Mouse (Mus musculus) ES-E14 (cell line): ENCODE results near the gene Mtor. TPM values are rescaled to one million over a fixed set of nuclear protein-coding genes. Genes with fewer than 3 reads are reported as not detected.

Source experiments
- DNase-seq: peaks from one replicate; pipeline ENCODE4 v3.0.0-alpha.2; 2013; ENCODE audit warnings: low read depth, low spot score
- H3K27ac ChIP-seq: 2 replicates; pipeline ENCODE4 v1.5.1; 2012; ENCODE audit warnings: low read depth, mild to moderate bottlenecking, low read length, moderate library complexity, mixed read lengths; ENCODE audit not compliant: poor library complexity, insufficient read depth, severe bottlenecking
- H3K36me3 ChIP-seq: 2 replicates; pipeline ENCODE4 v1.6.1; 2012; ENCODE audit warnings: mild to moderate bottlenecking, low read length, moderate library complexity, mixed read lengths; ENCODE audit not compliant: control insufficient read depth, poor library complexity, insufficient read depth, severe bottlenecking
- H3K4me1 ChIP-seq, 2 experiments: fragments of 150-350 bp in 1 of 2; sonication (generic) in 1 of 2; 2 replicates each; pipeline ENCODE4 v1.6.1; 2012; ENCODE audit warnings: low read length in 2 of 2, mild to moderate bottlenecking in 1 of 2, mixed read lengths in 1 of 2; ENCODE audit not compliant: control insufficient read depth in 2 of 2, insufficient read depth in 2 of 2, poor library complexity in 1 of 2
- H3K4me3 ChIP-seq, 2 experiments: fragments of 150-350 bp in 1 of 2; sonication (generic) in 1 of 2; 2 replicates each; pipeline ENCODE4 v1.5.1; 2012; ENCODE audit warnings: low read length in 2 of 2, low read depth in 1 of 2, mild to moderate bottlenecking in 1 of 2, mixed read lengths in 1 of 2; ENCODE audit not compliant: insufficient read depth in 1 of 2, poor library complexity in 1 of 2, severe bottlenecking in 1 of 2
- H3K9ac ChIP-seq: 2 replicates; pipeline ENCODE4 v1.6.1; 2012; ENCODE audit warnings: low read depth, mild to moderate bottlenecking, low read length, mixed read lengths; ENCODE audit not compliant: poor library complexity, insufficient read depth, severe bottlenecking
- H3K9me3 ChIP-seq: fragments of 150-350 bp; sonication (generic); 2 replicates; pipeline ENCODE4 v1.6.1; 2012; ENCODE audit warnings: low read depth, mild to moderate bottlenecking, low read length; ENCODE audit not compliant: control insufficient read depth, insufficient read depth
- CHD2 ChIP-seq: IDR thresholded peaks from 2 replicates; pipeline ENCODE4 v1.6.1; 2014; ENCODE audit warnings: mild to moderate bottlenecking, low read depth, low read length, inconsistent platforms
- HCFC1 ChIP-seq: IDR thresholded peaks from 2 replicates; pipeline ENCODE4 v1.6.1; 2012; ENCODE audit warnings: low read length, inconsistent platforms, borderline replicate concordance; ENCODE audit not compliant: insufficient read depth
- MAFK ChIP-seq: IDR thresholded peaks from 2 replicates; pipeline ENCODE4 v1.6.1; 2014; ENCODE audit warnings: mild to moderate bottlenecking, low read depth, low read length, inconsistent platforms; ENCODE audit not compliant: insufficient read depth
- ZC3H11A ChIP-seq: IDR thresholded peaks from 2 replicates; pipeline ENCODE4 v1.6.1; 2012; ENCODE audit warnings: low read depth, mild to moderate bottlenecking, inconsistent platforms, low read length, borderline replicate concordance
- ZNF384 ChIP-seq: IDR thresholded peaks from 2 replicates; pipeline ENCODE4 v1.6.1; 2012; ENCODE audit warnings: low read depth, low read length, inconsistent platforms
- in situ Hi-C, 2 experiments: fragments of 600-800 bp; cut with MboI; formaldehyde crosslinking; loops; one replicate each; pipeline ENCODE4 v1.15.1; 2025; ENCODE audit warnings: low sequenced_read_pairs in 2 of 2, inconsistent platforms in 1 of 2; ENCODE audit not compliant: unreplicated experiment in 2 of 2
- total RNA-seq: library from RNA; depleted of rRNA; stranded (reverse); fragments of 300-350 nt; gene quantifications from 2 replicates; pipeline ENCODE4 v1.2.3, GENCODE M21; 2012

The Mtor gene
- total RNA-seq, 1 experiment, result 37.6 TPM

GRCm38 (mm10) chr4:148480245-148480644 lies 31.8 kb downstream of the Mtor start:
- no peak overlapping the region for H3K9ac ChIP-seq

GRCm38 (mm10) chr4:148481557-148482168 lies 33.3 kb downstream of the Mtor start:
- H3K4me3 ChIP-seq, result no peak overlapping the region
- 0 out of 4 replicates have a peak, but pooled peaks cover 0 to 1% of the 10 kb centered on the region in 2 experiments for H3K4me1 ChIP-seq
- H3K9ac ChIP-seq, result no peak overlapping the region
- H3K9me3 ChIP-seq, result no peaks in the 10 kb centered on the region
- TF ChIP-seq ZNF384 (no peak), MAFK (no peak), HCFC1 (no peak)
- no peak for DNase-seq
- peaks cover 38% of the 10 kb centered on the region for H3K36me3 ChIP-seq
- in situ Hi-C loops, result no loop called here
- no peak overlapping the region for H3K27ac ChIP-seq

More at GRCm38 (mm10) chr4:148480245-148480644, 31.8 kb downstream of the Mtor start:
- in situ Hi-C loops, result no loop called here
- peaks cover 32% of the 10 kb centered on the region for H3K36me3 ChIP-seq
- H3K4me3 ChIP-seq, result no peak overlapping the region
- H3K4me1 ChIP-seq, result 0 out of 4 replicates have a peak, but pooled peaks cover 0 to 1% of the 10 kb centered on the region in 2 experiments
- no peak overlapping the region for H3K27ac ChIP-seq
- no peak for DNase-seq
- no peaks in the 10 kb centered on the region for H3K9me3 ChIP-seq
- TF ChIP-seq MAFK (no peak), CHD2 (no peak), HCFC1 (no peak), ZC3H11A (no peak), ZNF384 (no peak)

- no peak overlapping the region for H3K9ac ChIP-seq
- no peaks in the 10 kb centered on the region for H3K9me3 ChIP-seq
- TF ChIP-seq ZNF384 (no peak), MAFK (no peak), HCFC1 (no peak), CHD2 (no peak), ZC3H11A (no peak)
- in situ Hi-C loops, result no loop called here
- peaks cover 0 to 8% of the 10 kb centered on the region in 2 experiments; a peak in 2 of 4 replicates for H3K4me1 ChIP-seq
- DNase-seq, result no peak
- H3K36me3 ChIP-seq, result peaks cover 50% of the 10 kb centered on the region
- H3K4me3 ChIP-seq, result no peak overlapping the region
- H3K27ac ChIP-seq, result no peak overlapping the region
Observed at GRCm38 (mm10) chr4:148484511-148484910, 36.1 kb downstream of the Mtor start.

- in situ Hi-C loops, result no loop called here
- H3K4me3 ChIP-seq, result no peak overlapping the region
- H3K9me3 ChIP-seq, result no peaks in the 10 kb centered on the region
- H3K4me1 ChIP-seq, result peaks cover 0 to 8% of the 10 kb centered on the region in 2 experiments; a peak in 2 of 4 replicates
- no peak overlapping the region for H3K9ac ChIP-seq
- H3K36me3 ChIP-seq, result peaks cover 56% of the 10 kb centered on the region
- H3K27ac ChIP-seq, result peak overlapping the region; percentile 48; the same call in 1 of the 2 replicates
- no peak for TF ChIP-seq ZC3H11A
- TF ChIP-seq CHD2, result no peak
- TF ChIP-seq HCFC1, result no peak
- no peak for TF ChIP-seq MAFK
- TF ChIP-seq ZNF384, result no peak
- DNase-seq, result no peak
Observed at GRCm38 (mm10) chr4:148487841-148488240, 39.4 kb downstream of the Mtor start.

GRCm38 (mm10) chr4:148490502-148490901 lies 42.1 kb downstream of the Mtor start:
- no peak overlapping the region for H3K27ac ChIP-seq
- in situ Hi-C loops, result no loop called here
- peaks cover 42% of the 10 kb centered on the region for H3K36me3 ChIP-seq
- H3K4me3 ChIP-seq, result no peak overlapping the region
- DNase-seq, result no peak
- H3K4me1 ChIP-seq, result peaks cover 0 to 11% of the 10 kb centered on the region in 2 experiments; a peak in 2 of 4 replicates
- TF ChIP-seq ZNF384 (no peak), ZC3H11A (no peak)
- no peaks in the 10 kb centered on the region for H3K9me3 ChIP-seq
- H3K9ac ChIP-seq, result no peak overlapping the region
